Mouse (Mus musculus) MEL (cell line): ENCODE results near the gene Ncs1. TPM values are rescaled to one million over a fixed set of nuclear protein-coding genes. Genes with fewer than 3 reads are reported as not detected.

Source experiments
- DNase-seq: peaks from one replicate; pipeline ENCODE4 v3.0.0; 2011; ENCODE audit warnings: low read depth, low spot score
- H3K27ac ChIP-seq: 2 replicates; pipeline ENCODE4 v1.5.1; 2012; ENCODE audit warnings: low read depth, mild to moderate bottlenecking, control low read depth, low read length, moderate library complexity; ENCODE audit not compliant: control insufficient read depth
- H3K27me3 ChIP-seq, 2 experiments: fragments of 150-350 bp in 1 of 2; sonication (generic) in 1 of 2; 2 replicates each; pipeline ENCODE4 v1.6.1; 2012; ENCODE audit warnings: low read length in 2 of 2, mild to moderate bottlenecking in 2 of 2, improper control_type of control experiment in 1 of 2, moderate library complexity in 1 of 2; ENCODE audit not compliant: insufficient read depth in 2 of 2, control insufficient read depth in 1 of 2
- H3K36me3 ChIP-seq, 2 experiments: 2 replicates each; pipeline ENCODE4 v1.6.1; 2012 to 2014; ENCODE audit warnings: low read length in 2 of 2, improper control_type of control experiment in 1 of 2, inconsistent platforms in 1 of 2, mild to moderate bottlenecking in 1 of 2; ENCODE audit not compliant: insufficient read depth in 2 of 2, control insufficient read depth in 1 of 2
- H3K4me1 ChIP-seq, 2 experiments: fragments of 150-350 bp in 1 of 2; sonication (generic) in 1 of 2; 2 replicates each; pipeline ENCODE4 v1.6.1; 2012; ENCODE audit warnings: low read length in 2 of 2, improper control_type of control experiment in 1 of 2, mild to moderate bottlenecking in 1 of 2; ENCODE audit not compliant: insufficient read depth in 2 of 2, control insufficient read depth in 1 of 2
- H3K4me3 ChIP-seq, 2 experiments: fragments of 150-350 bp in 1 of 2; sonication (generic) in 1 of 2; 2 replicates each; pipeline ENCODE4 v1.5.1; 2012; ENCODE audit warnings: low read depth in 2 of 2, low read length in 2 of 2, mild to moderate bottlenecking in 2 of 2, moderate library complexity in 2 of 2, control low read depth in 1 of 2, improper control_type of control experiment in 1 of 2; ENCODE audit not compliant: control insufficient read depth in 1 of 2, insufficient read depth in 1 of 2
- H3K79me2 ChIP-seq: 2 replicates; pipeline ENCODE4 v1.6.1; 2012; ENCODE audit warnings: mild to moderate bottlenecking, low read length, moderate library complexity; ENCODE audit not compliant: control insufficient read depth, poor library complexity, insufficient read depth
- H3K9ac ChIP-seq: 2 replicates; pipeline ENCODE4 v1.6.1; 2012; ENCODE audit warnings: low read depth, mild to moderate bottlenecking, control low read depth, low read length, moderate library complexity; ENCODE audit not compliant: control insufficient read depth, poor library complexity, severe bottlenecking
- H3K9me3 ChIP-seq: fragments of 150-350 bp; sonication (generic); replicated peaks from 2 replicates; pipeline ENCODE4 v1.6.1; 2012; ENCODE audit warnings: mild to moderate bottlenecking, low read length, improper control_type of control experiment, moderate library complexity; ENCODE audit not compliant: insufficient read depth
- ELF1 ChIP-seq: IDR thresholded peaks from 2 replicates; pipeline ENCODE4 v1.6.1; 2014; ENCODE audit warnings: low read depth, mild to moderate bottlenecking, inconsistent platforms, low read length, improper control_type of control experiment, moderate library complexity
- EP300 ChIP-seq, 2 experiments: IDR thresholded peaks; 2 replicates each; pipeline ENCODE4 v1.6.1; 2011; ENCODE audit warnings: improper control_type of control experiment in 2 of 2, low read length in 2 of 2, low read depth in 1 of 2, mild to moderate bottlenecking in 1 of 2
- GATA1 ChIP-seq: IDR thresholded peaks from 2 replicates; pipeline ENCODE4 v1.6.1; 2011; ENCODE audit warnings: low read depth, low read length, improper control_type of control experiment
- HCFC1 ChIP-seq: IDR thresholded peaks from 2 replicates; pipeline ENCODE4 v1.6.1; 2012; ENCODE audit warnings: low read depth, mild to moderate bottlenecking, inconsistent platforms, low read length, improper control_type of control experiment, moderate library complexity
- JUND ChIP-seq: IDR thresholded peaks from 2 replicates; pipeline ENCODE4 v1.6.1; 2011; ENCODE audit warnings: low read depth, mild to moderate bottlenecking, improper control_type of control experiment, low read length
- KAT2A ChIP-seq: conservative IDR thresholded peaks from 2 replicates; pipeline ENCODE4 v1.6.1; 2012; ENCODE audit warnings: low read depth, low read length, improper control_type of control experiment, inconsistent platforms
- MAFK ChIP-seq: IDR thresholded peaks from 2 replicates; pipeline ENCODE4 v1.6.1; 2011; ENCODE audit warnings: low read depth, mild to moderate bottlenecking, low read length, improper control_type of control experiment, borderline replicate concordance
- MYC ChIP-seq: IDR thresholded peaks from 2 replicates; pipeline ENCODE4 v1.6.1; 2011; ENCODE audit warnings: low read depth, mild to moderate bottlenecking, low read length, improper control_type of control experiment, moderate library complexity
- NELFE ChIP-seq: IDR thresholded peaks from 2 replicates; pipeline ENCODE4 v1.6.1; 2011; ENCODE audit warnings: low read depth, low read length, improper control_type of control experiment
- NRF1 ChIP-seq: IDR thresholded peaks from 2 replicates; pipeline ENCODE4 v1.6.1; 2014; ENCODE audit warnings: low read depth, mild to moderate bottlenecking, inconsistent platforms, low read length, improper control_type of control experiment, moderate library complexity; ENCODE audit not compliant: poor library complexity, insufficient read depth, severe bottlenecking
- POLR2AphosphoS2 ChIP-seq: IDR thresholded peaks from 2 replicates; pipeline ENCODE4 v1.6.1; 2011; ENCODE audit warnings: low read length, improper control_type of control experiment
- POLR2AphosphoS5 ChIP-seq: IDR thresholded peaks from 2 replicates; pipeline ENCODE4 v1.6.1; 2012; ENCODE audit warnings: low read depth, borderline replicate concordance, mild to moderate bottlenecking, inconsistent platforms, low read length, moderate library complexity, mixed read lengths
- SIN3A ChIP-seq: IDR thresholded peaks from 2 replicates; pipeline ENCODE4 v1.6.1; 2012; ENCODE audit warnings: low read length, improper control_type of control experiment, inconsistent platforms
- UBTF ChIP-seq: IDR thresholded peaks from 2 replicates; pipeline ENCODE4 v1.6.1; 2012; ENCODE audit warnings: low read depth, mild to moderate bottlenecking, inconsistent platforms, low read length, improper control_type of control experiment, moderate library complexity, borderline replicate concordance; ENCODE audit not compliant: insufficient read depth
- USF2 ChIP-seq, 2 experiments: IDR thresholded peaks; 2 replicates each; pipeline ENCODE4 v1.6.1; 2011 to 2012; ENCODE audit warnings: improper control_type of control experiment in 2 of 2, low read length in 2 of 2, borderline replicate concordance in 1 of 2, inconsistent platforms in 1 of 2, low read depth in 1 of 2, mild to moderate bottlenecking in 1 of 2; ENCODE audit not compliant: insufficient read depth in 1 of 2
- ZC3H11A ChIP-seq: IDR thresholded peaks from 2 replicates; pipeline ENCODE4 v1.6.1; 2012; ENCODE audit warnings: low read depth, mild to moderate bottlenecking, inconsistent platforms, low read length, improper control_type of control experiment
- ZKSCAN1 ChIP-seq: IDR thresholded peaks from 2 replicates; pipeline ENCODE4 v1.6.1; 2012; ENCODE audit warnings: low read depth, mild to moderate bottlenecking, inconsistent platforms, low read length, improper control_type of control experiment, moderate library complexity
- ZNF384 ChIP-seq: IDR thresholded peaks from 2 replicates; pipeline ENCODE4 v1.6.1; 2012; ENCODE audit warnings: low read depth, mild to moderate bottlenecking, inconsistent platforms, low read length, improper control_type of control experiment
- polyA plus RNA-seq, 2 experiments: library from polyadenylated mRNA; stranded (reverse) in 1 of 2; unstranded in 1 of 2; fragments of >175 nt in 1 of 2; fragments of >200 nt in 1 of 2; gene quantifications; 2 replicates each; pipeline versions ENCODE4 v1.2.1 to v1.2.4; 2012; ENCODE audit warnings: low replicate concordance in 2 of 2, low read depth in 1 of 2; ENCODE audit not compliant: insufficient read length in 2 of 2, insufficient read depth in 1 of 2, missing spikeins in 1 of 2
- total RNA-seq: library from RNA; depleted of rRNA; stranded (reverse); fragments of 300-350 nt; gene quantifications from 2 replicates; pipeline ENCODE4 v1.2.3, GENCODE M21; 2012

Gene Ncs1
- total and polyA plus RNA-seq, 3 experiments, result 14.5 to 17.6 TPM; not detected in 1

GRCm38 (mm10) chr2:31299996-31300395, 54.4 kb downstream of the Ncs1 start:
- Histone ChIP-seq H3K27me3 (no peaks in the 10 kb centered on the region; a peak in 1 of 4 replicates), H3K4me3 (no peak overlapping the region), H3K79me2 (no peaks in the 10 kb centered on the region; the same call in 1 of the 2 replicates), H3K4me1 (no peaks in the 10 kb centered on the region; a peak in 2 of 4 replicates), H3K27ac (no peak overlapping the region), H3K9ac (no peak overlapping the region), H3K36me3 (no peaks in the 10 kb centered on the region), H3K9me3 (no peaks in the 10 kb centered on the region)
- TF ChIP-seq GATA1, result no peak
- DNase-seq, result no peak

GRCm38 (mm10) chr2:31303177-31303576, 57.6 kb downstream of the Ncs1 start:
- H3K4me3 ChIP-seq, result no peak overlapping the region
- no peaks in the 10 kb centered on the region; a peak in 1 of 4 replicates for H3K27me3 ChIP-seq
- no peak overlapping the region for H3K9ac ChIP-seq
- no peaks in the 10 kb centered on the region; a peak in 2 of 4 replicates for H3K4me1 ChIP-seq
- no peaks in the 10 kb centered on the region for H3K36me3 ChIP-seq
- no peaks in the 10 kb centered on the region for H3K79me2 ChIP-seq
- no peak for DNase-seq
- TF ChIP-seq MYC, result no peak
- TF ChIP-seq POLR2AphosphoS2, result no peak
- TF ChIP-seq ELF1, result no peak
- no peak for TF ChIP-seq ZC3H11A
- TF ChIP-seq JUND, result no peak
- TF ChIP-seq UBTF, result no peak
- TF ChIP-seq POLR2AphosphoS5, result no peak
- TF ChIP-seq NRF1, result no peak
- no peak for TF ChIP-seq HCFC1
- TF ChIP-seq KAT2A, result no peak
- no peak for TF ChIP-seq SIN3A
- TF ChIP-seq MAFK, result no peak
- H3K9me3 ChIP-seq, result no peaks in the 10 kb centered on the region
- no peak overlapping the region for H3K27ac ChIP-seq

GRCm38 (mm10) chr2:31304191-31304590, 58.6 kb downstream of the Ncs1 start:
- peak overlapping the region; percentile 39 to 48 for H3K4me3 ChIP-seq
- no peaks in the 10 kb centered on the region; a peak in 1 of 4 replicates for H3K4me1 ChIP-seq
- no peaks in the 10 kb centered on the region for H3K79me2 ChIP-seq
- no peaks in the 10 kb centered on the region; a peak in 1 of 4 replicates for H3K27me3 ChIP-seq
- H3K9ac ChIP-seq, result peak overlapping the region; percentile 6; the same call in 1 of the 2 replicates
- H3K27ac ChIP-seq, result no peak overlapping the region
- TF ChIP-seq GATA1 (no peak), EP300 (IDR thresholded peaks at IDR 0.05; ENCODE audit: low read depth in 1 of 2, low read length in 2 of 2) (no peak), ZNF384 (no peak), SIN3A (no peak), NELFE (no peak), USF2 (IDR thresholded peaks at IDR 0.05; ENCODE audit: borderline replicate concordance in 1 of 2, insufficient read depth in 1 of 2, low read depth in 1 of 2, low read length in 2 of 2) (no peak), ZKSCAN1 (no peak)
- H3K36me3 ChIP-seq, result no peaks in the 10 kb centered on the region
- no peak for DNase-seq
- H3K9me3 ChIP-seq, result no peaks in the 10 kb centered on the region
